Mouse (Mus musculus): ENCODE measurements around the gene Alox5. TPM values are rescaled to one million over a fixed set of nuclear protein-coding genes. Genes with fewer than 3 reads are reported as not detected.

The Alox5 gene
- polyA plus RNA-seq, 1 experiment = 0.44 TPM

- peaks cover 3% of the 10 kb centered on the region; the same call in 1 of the 2 replicates for H3K4me1 ChIP-seq (ENCODE audit: control insufficient read depth, insufficient read depth, low read length)
- no peak overlapping the region for H3K27ac ChIP-seq (ENCODE audit: insufficient read depth, low read length)
- TF ChIP-seq POLR2A (IDR thresholded peaks at IDR 0.05; ENCODE audit: low read depth, low read length) (no peak), CTCF (IDR thresholded peaks at IDR 0.05; ENCODE audit: borderline replicate concordance, insufficient read depth, low read length) (no peak)
- no peak overlapping the region for H3K4me3 ChIP-seq (ENCODE audit: insufficient read depth, low read length)
Measured at GRCm38 (mm10) chr6:116389481-116389880, 71.5 kb downstream of the Alox5 start.

DNA sequence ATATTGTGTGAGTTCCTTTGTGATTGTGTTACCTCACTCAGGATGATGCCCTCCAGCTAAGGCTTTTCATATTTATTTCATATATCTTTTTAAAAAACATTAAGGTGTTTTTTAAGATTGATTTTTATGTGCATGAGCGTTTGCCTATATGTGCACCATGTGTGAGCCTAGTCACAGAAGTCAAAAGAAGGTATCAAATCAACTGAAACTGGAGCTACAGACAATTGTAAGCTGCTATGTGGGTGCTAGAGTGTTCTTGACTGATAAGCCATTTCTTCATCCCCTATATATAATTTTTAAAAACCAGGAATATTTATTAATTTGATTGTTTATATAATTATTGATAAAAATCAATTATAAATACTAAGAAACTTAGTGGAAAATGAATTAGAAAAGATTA lies 72.9 kb downstream of the Alox5 start:
- H3K4me1 ChIP-seq (ENCODE audit: control insufficient read depth, insufficient read depth, low read length) = peaks cover 3% of the 10 kb centered on the region; the same call in 1 of the 2 replicates
- no peak for TF ChIP-seq CTCF (IDR thresholded peaks at IDR 0.05; ENCODE audit: borderline replicate concordance, insufficient read depth, low read length)
- no peak for TF ChIP-seq POLR2A (IDR thresholded peaks at IDR 0.05; ENCODE audit: low read depth, low read length)
- H3K27ac ChIP-seq (ENCODE audit: insufficient read depth, low read length) = no peak overlapping the region
- no peak overlapping the region for H3K4me3 ChIP-seq (ENCODE audit: insufficient read depth, low read length)

DNA sequence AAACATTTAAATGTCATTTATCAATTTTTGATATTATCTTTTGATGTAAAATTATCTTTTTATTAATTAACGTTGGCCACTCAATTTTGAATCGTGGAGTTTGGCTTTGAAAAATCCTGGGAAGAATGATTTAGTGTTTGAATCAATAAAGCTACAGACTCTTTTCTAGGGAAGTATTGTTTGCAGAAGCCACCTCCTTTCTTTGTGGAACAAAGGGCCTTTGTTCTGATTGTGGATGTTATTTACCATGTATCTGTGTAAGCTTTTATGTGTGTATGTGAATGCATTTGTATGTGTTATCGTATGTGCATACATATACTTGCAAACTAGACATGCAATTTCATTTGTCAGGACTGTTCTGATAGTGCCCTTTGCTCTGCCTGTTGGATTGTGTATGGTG lies 74.5 kb downstream of the Alox5 start:
- Histone ChIP-seq H3K4me3 (ENCODE audit: insufficient read depth, low read length) (no peak overlapping the region), H3K4me1 (ENCODE audit: control insufficient read depth, insufficient read depth, low read length) (peaks cover 3% of the 10 kb centered on the region; the same call in 1 of the 2 replicates), H3K27ac (ENCODE audit: insufficient read depth, low read length) (no peak overlapping the region)
- TF ChIP-seq CTCF (IDR thresholded peaks at IDR 0.05; ENCODE audit: borderline replicate concordance, insufficient read depth, low read length) = no peak
- TF ChIP-seq POLR2A (IDR thresholded peaks at IDR 0.05; ENCODE audit: low read depth, low read length) = no peak

DNA sequence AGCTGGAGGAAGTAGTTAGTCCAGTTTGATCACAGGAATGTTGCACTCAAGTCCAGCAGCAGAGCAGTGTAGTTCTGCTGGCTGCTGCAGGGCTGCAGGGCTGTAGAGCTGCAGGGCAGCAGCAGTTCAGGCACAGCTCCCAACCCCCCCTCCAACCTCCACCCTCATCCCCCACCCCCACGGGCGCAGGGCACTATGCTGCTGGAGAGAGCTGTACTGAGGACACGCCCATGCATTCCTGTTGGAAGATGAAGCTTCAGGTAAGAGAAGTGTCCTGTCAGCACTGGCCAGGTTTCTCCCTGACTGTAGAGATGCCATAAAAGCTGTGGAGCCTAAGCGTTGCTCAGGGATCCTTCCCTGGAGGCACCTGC lies 74.9 kb downstream of the Alox5 start:
- H3K4me1 ChIP-seq (ENCODE audit: control insufficient read depth, insufficient read depth, low read length) = peaks cover 1% of the 10 kb centered on the region; the same call in 1 of the 2 replicates
- H3K4me3 ChIP-seq (ENCODE audit: insufficient read depth, low read length) = no peak overlapping the region
- no peak overlapping the region for H3K27ac ChIP-seq (ENCODE audit: insufficient read depth, low read length)
- no peak for TF ChIP-seq CTCF (IDR thresholded peaks at IDR 0.05; ENCODE audit: borderline replicate concordance, insufficient read depth, low read length)
- no peak for TF ChIP-seq POLR2A (IDR thresholded peaks at IDR 0.05; ENCODE audit: low read depth, low read length)

- Histone ChIP-seq H3K4me1 (ENCODE audit: control insufficient read depth, insufficient read depth, low read length) (no peaks in the 10 kb centered on the region), H3K27ac (ENCODE audit: insufficient read depth, low read length) (no peak overlapping the region), H3K4me3 (ENCODE audit: insufficient read depth, low read length) (no peak overlapping the region)
- TF ChIP-seq CTCF (IDR thresholded peaks at IDR 0.05; ENCODE audit: borderline replicate concordance, insufficient read depth, low read length) (no peak), POLR2A (IDR thresholded peaks at IDR 0.05; ENCODE audit: low read depth, low read length) (no peak)
Measured at GRCm38 (mm10) chr6:116385194-116386044, 75.6 kb downstream of the Alox5 start.

- Histone ChIP-seq H3K4me3 (ENCODE audit: insufficient read depth, low read length) (no peak overlapping the region), H3K4me1 (ENCODE audit: control insufficient read depth, insufficient read depth, low read length) (no peaks in the 10 kb centered on the region), H3K27ac (ENCODE audit: insufficient read depth, low read length) (no peak overlapping the region)
- TF ChIP-seq POLR2A (IDR thresholded peaks at IDR 0.05; ENCODE audit: low read depth, low read length) = no peak
- no peak for TF ChIP-seq CTCF (IDR thresholded peaks at IDR 0.05; ENCODE audit: borderline replicate concordance, insufficient read depth, low read length)
Measured at GRCm38 (mm10) chr6:116383582-116383981, 77.4 kb downstream of the Alox5 start.

GRCm38 (mm10) chr6:116381605-116382004 lies 79.4 kb downstream of the Alox5 start:
- no peak for TF ChIP-seq CTCF (IDR thresholded peaks at IDR 0.05; ENCODE audit: borderline replicate concordance, insufficient read depth, low read length)
- no peak for TF ChIP-seq POLR2A (IDR thresholded peaks at IDR 0.05; ENCODE audit: low read depth, low read length)
- Histone ChIP-seq H3K4me3 (ENCODE audit: insufficient read depth, low read length) (no peak overlapping the region), H3K4me1 (ENCODE audit: control insufficient read depth, insufficient read depth, low read length) (no peaks in the 10 kb centered on the region), H3K27ac (ENCODE audit: insufficient read depth, low read length) (no peak overlapping the region)

DNA sequence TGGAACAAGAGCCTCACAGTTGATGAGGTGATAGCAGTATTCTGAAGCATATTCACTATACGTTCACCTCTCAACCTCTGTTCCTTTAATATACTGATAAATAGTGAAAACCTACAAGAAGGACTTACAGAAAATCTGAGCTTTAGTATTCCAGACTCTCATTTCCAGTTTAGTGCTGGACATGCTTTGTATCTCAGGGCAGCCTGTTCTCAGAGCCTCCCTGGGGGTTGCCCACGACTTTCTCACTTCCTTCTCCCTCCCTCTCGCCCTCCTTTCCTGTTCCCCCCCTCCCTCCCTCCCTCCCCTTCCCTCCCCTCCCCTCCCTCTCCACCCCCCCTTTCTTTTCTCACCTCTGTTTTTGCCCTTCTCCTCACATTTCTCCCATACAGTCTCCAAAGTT lies 80.8 kb downstream of the Alox5 start:
- Histone ChIP-seq H3K4me3 (ENCODE audit: insufficient read depth, low read length) (no peak overlapping the region), H3K27ac (ENCODE audit: insufficient read depth, low read length) (no peak overlapping the region), H3K4me1 (ENCODE audit: control insufficient read depth, insufficient read depth, low read length) (no peaks in the 10 kb centered on the region)
- TF ChIP-seq POLR2A (IDR thresholded peaks at IDR 0.05; ENCODE audit: low read depth, low read length) (no peak), CTCF (IDR thresholded peaks at IDR 0.05; ENCODE audit: borderline replicate concordance, insufficient read depth, low read length) (no peak)

DNA sequence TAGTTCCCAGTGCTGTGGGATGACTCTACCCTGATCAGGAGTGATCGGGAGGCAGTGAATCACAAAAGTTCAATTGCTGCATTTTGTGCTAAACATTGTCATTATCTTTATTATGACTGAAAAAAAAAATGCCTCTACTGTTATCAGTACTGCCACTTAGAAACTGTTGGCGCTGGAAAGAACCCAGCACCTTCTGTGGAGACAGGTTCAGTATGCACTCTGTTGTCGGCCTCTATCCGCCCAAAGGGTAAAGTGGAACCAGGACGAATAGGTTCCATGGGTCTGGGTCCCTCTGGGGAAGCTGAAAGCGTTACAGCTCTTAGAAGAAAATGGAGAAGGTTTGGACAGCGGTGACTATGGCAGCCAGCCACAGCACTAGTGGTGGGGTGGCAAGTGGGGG lies 82.1 kb downstream of the Alox5 start:
- H3K4me1 ChIP-seq (ENCODE audit: control insufficient read depth, insufficient read depth, low read length) = no peaks in the 10 kb centered on the region
- H3K4me3 ChIP-seq (ENCODE audit: insufficient read depth, low read length) = no peak overlapping the region
- no peak overlapping the region for H3K27ac ChIP-seq (ENCODE audit: insufficient read depth, low read length)
- no peak for TF ChIP-seq POLR2A (IDR thresholded peaks at IDR 0.05; ENCODE audit: low read depth, low read length)

DNA sequence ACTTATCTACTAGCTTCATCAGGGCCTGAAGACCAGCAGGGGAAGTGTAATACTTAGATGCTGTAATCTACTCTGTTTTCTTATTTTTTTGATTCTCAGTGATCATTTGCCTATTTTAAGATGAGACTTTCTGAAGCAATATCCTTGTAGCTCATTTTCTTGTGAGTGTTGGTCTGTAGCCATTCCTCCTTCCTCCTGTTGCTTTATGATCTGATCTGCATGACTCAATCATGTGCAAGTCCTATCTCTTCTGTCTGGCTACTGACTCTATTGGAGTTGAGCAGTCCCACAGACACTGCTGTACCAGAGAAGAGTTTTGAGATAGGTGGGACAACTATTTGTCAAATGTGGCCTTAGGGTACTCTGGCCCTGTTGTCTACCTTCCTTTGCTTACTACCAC lies 86.4 kb downstream of the Alox5 start:
- no peak for TF ChIP-seq CTCF (IDR thresholded peaks at IDR 0.05; ENCODE audit: borderline replicate concordance, insufficient read depth, low read length)
- no peak for TF ChIP-seq POLR2A (IDR thresholded peaks at IDR 0.05; ENCODE audit: low read depth, low read length)
- no peak overlapping the region for H3K27ac ChIP-seq (ENCODE audit: insufficient read depth, low read length)
- H3K4me1 ChIP-seq (ENCODE audit: control insufficient read depth, insufficient read depth, low read length) = no peaks in the 10 kb centered on the region
- H3K4me3 ChIP-seq (ENCODE audit: insufficient read depth, low read length) = no peak overlapping the region
